Mouse (Mus musculus): ENCODE data around the gene Disc1.

DNA sequence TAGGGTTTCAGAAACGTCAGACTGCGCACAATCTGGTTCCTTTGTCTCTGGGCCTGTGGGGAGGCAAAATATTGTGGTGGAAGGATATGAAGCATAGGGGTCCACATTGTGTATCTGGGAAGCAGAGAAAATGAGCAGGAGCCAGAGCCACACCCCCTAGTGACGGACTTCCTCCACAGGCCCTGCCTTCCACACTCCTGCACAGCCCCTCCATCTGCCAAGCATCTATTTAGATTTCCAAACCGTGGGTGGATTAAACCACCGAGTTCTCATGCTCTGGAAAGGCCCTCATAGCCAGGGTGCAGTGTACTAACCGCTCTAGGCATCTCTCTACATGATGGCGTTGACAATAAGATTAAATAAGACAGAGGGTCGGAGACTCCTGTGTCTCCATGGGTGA lies 124.0 kb downstream of the Disc1 start:
- no peak for TF ChIP-seq CTCF (IDR thresholded peaks at IDR 0.05; ENCODE audit: insufficient read depth, low read length)
- no peak for TF ChIP-seq POLR2A (IDR thresholded peaks at IDR 0.05; ENCODE audit: borderline replicate concordance, extremely low read depth, low read depth, low read length)

Measured in lung, adult 2 months (tissue).